Mouse (Mus musculus): ENCODE data around the gene Mnt. TPM values are rescaled to one million over a fixed set of nuclear protein-coding genes. Genes with fewer than 3 reads are reported as not detected.
"Not testable (repeated sequence)": the region's sequence is repeated elsewhere in the genome, so short reads cannot be mapped to it uniquely, and the experiment has no call there.

Gene Mnt
- polyA plus RNA-seq (2016; fragmentation: Nextera tagmentation; extraction: Ambion mirVana) = 6.4 TPM in 2 replicates

GRCm38 (mm10) chr11:74830256-74831161, at the start of gene Mnt:
Mnt (plus strand) TSS chr11:74830920.
- Histone ChIP-seq H3K27me3 (0 out of 2 replicates have a peak, but pooled peaks cover 3% of the 10 kb centered on the region), H3K9ac (peak within 1 kb of the TSS; percentile 76), H3K4me2 (replicated peaks) (peak within 1 kb of the TSS; percentile 82), H3K4me1 (peaks cover 31% of the 10 kb centered on the region), H3K36me3 (no peaks in the 10 kb centered on the region), H3K9me3 (no peaks in the 10 kb centered on the region), H3K27ac (peak within 1 kb of the TSS; percentile 90), H3K4me3 (peak within 1 kb of the TSS; percentile 83)
- peak; percentile 89 for ATAC-seq (ENCODE audit: insufficient number of reproducible peaks, insufficient read depth, low FRiP score, low TSS enrichment)
- under 1% methylated on average over 70 of the region's 70 CpGs for WGBS

- Histone ChIP-seq H3K4me1 (no peaks in the 10 kb centered on the region), H3K9ac (no peak overlapping the region), H3K4me2 (replicated peaks) (no peak overlapping the region), H3K27me3 (no peaks in the 10 kb centered on the region), H3K9me3 (no peaks in the 10 kb centered on the region), H3K4me3 (no peak overlapping the region), H3K36me3 (peaks cover 75% of the 10 kb centered on the region), H3K27ac (no peak overlapping the region)
- 94% methylated on average over 4 of the region's 4 CpGs for WGBS
- ATAC-seq (ENCODE audit: insufficient number of reproducible peaks, insufficient read depth, low FRiP score, low TSS enrichment) = no peak
These were observed 37.8 kb upstream of the Mnt start for GRCm38 (mm10) chr11:74792874-74793273.

GRCm38 (mm10) chr11:74800658-74801057, 30.1 kb upstream of the Mnt start:
- no peaks in the 10 kb centered on the region for H3K9me3 ChIP-seq
- no peak overlapping the region for H3K9ac ChIP-seq
- 85% methylated on average over 4 of the region's 4 CpGs for WGBS
- no peaks in the 10 kb centered on the region for H3K4me1 ChIP-seq
- no peak overlapping the region for H3K4me2 ChIP-seq (replicated peaks)
- no peak overlapping the region for H3K4me3 ChIP-seq
- no peak for ATAC-seq (ENCODE audit: insufficient number of reproducible peaks, insufficient read depth, low FRiP score, low TSS enrichment)
- no peaks in the 10 kb centered on the region for H3K27me3 ChIP-seq
- no peak overlapping the region for H3K27ac ChIP-seq
- H3K36me3 ChIP-seq = peaks cover 54% of the 10 kb centered on the region

DNA sequence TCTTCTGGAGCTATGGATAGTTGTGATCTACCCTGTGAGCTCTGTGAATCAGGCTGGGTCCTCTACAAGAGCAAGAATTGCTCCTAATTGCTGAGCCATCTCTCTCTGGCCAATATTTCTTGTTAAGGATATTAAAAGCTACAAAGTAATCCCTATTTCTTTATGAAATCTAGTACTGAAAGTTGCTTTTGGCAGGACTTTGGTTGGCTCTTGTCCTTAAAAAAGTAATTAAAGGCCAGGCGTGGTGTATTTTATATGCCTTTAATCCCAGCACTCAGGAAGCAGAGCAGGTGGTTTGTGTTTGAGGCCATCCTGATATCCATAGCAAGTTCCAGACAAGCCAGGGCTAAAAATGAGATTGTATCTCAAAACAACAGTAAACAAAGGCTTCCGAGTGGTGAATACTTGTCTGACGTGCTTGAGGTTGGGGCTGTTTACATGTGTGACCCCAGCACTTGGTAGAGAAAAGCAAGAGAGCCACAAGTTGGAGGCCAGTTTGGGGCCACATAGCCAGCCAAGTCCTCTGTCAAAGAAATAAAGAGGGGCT, 26.6 kb upstream of the Mnt start:
- Histone ChIP-seq H3K4me3 (no peak overlapping the region), H3K4me2 (replicated peaks) (no peak overlapping the region), H3K4me1 (no peaks in the 10 kb centered on the region), H3K36me3 (peaks cover 52% of the 10 kb centered on the region), H3K9ac (no peak overlapping the region), H3K9me3 (no peaks in the 10 kb centered on the region), H3K27me3 (no peaks in the 10 kb centered on the region), H3K27ac (no peak overlapping the region)
- ATAC-seq (ENCODE audit: insufficient number of reproducible peaks, insufficient read depth, low FRiP score, low TSS enrichment) = no peak
- WGBS = 77% methylated on average over 3 of the region's 3 CpGs

GRCm38 (mm10) chr11:74807246-74807882, 23.4 kb upstream of the Mnt start:
- no peak for ATAC-seq (ENCODE audit: insufficient number of reproducible peaks, insufficient read depth, low FRiP score, low TSS enrichment)
- Histone ChIP-seq H3K27me3 (no peaks in the 10 kb centered on the region), H3K27ac (no peak overlapping the region), H3K36me3 (peaks cover 49% of the 10 kb centered on the region), H3K9me3 (no peaks in the 10 kb centered on the region), H3K4me2 (replicated peaks) (no peak overlapping the region), H3K9ac (no peak overlapping the region), H3K4me1 (no peaks in the 10 kb centered on the region), H3K4me3 (no peak overlapping the region)
- WGBS = 91% methylated on average over 6 of the region's 6 CpGs

DNA sequence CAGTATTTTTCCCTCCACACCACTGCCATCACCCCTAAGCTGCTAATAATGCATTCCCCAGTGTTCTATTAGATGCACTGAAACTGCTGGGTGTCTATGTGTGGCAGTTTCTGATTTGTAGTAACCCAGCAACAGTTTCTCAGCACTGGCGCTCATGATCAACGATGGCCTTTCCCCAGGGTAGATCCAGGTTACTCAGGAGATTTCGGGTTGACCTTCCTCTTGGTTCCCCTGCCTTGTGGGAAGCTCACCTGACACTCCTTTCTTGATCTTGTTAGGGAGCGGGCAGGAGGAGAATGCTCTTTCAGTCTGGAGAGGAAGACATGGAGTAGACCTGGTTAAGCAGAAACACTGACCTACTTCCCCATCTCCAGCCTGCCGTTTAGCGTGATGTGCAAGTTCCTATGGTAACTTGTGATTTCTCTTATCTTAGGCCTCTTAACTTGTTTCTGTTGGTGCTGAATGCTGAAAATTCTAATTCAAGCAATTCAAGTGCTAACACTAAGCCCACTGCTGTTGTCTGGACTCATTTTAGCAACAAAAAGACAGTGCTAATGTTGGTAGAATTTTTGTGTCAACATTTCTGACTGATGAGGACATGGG, 22.4 kb upstream of the Mnt start:
- no peaks in the 10 kb centered on the region for H3K9me3 ChIP-seq
- 95% methylated on average over 6 of the region's 6 CpGs for WGBS
- H3K4me3 ChIP-seq = no peak overlapping the region
- H3K9ac ChIP-seq = no peak overlapping the region
- H3K36me3 ChIP-seq = peaks cover 46% of the 10 kb centered on the region
- ATAC-seq (ENCODE audit: insufficient number of reproducible peaks, insufficient read depth, low FRiP score, low TSS enrichment) = no peak
- H3K4me1 ChIP-seq = no peaks in the 10 kb centered on the region
- no peaks in the 10 kb centered on the region for H3K27me3 ChIP-seq
- H3K4me2 ChIP-seq (replicated peaks) = no peak overlapping the region
- H3K27ac ChIP-seq = no peak overlapping the region

GRCm38 (mm10) chr11:74810134-74810533, 20.6 kb upstream of the Mnt start:
- Histone ChIP-seq H3K9me3 (no peaks in the 10 kb centered on the region), H3K4me1 (no peaks in the 10 kb centered on the region), H3K36me3 (peaks cover 41% of the 10 kb centered on the region), H3K27me3 (no peaks in the 10 kb centered on the region), H3K4me3 (no peak overlapping the region), H3K4me2 (replicated peaks) (no peak overlapping the region), H3K27ac (no peak overlapping the region), H3K9ac (no peak overlapping the region)
- ATAC-seq (ENCODE audit: insufficient number of reproducible peaks, insufficient read depth, low FRiP score, low TSS enrichment) = no peak

GRCm38 (mm10) chr11:74811027-74811426, 19.7 kb upstream of the Mnt start:
- WGBS = 88% methylated on average over 3 of the region's 3 CpGs
- H3K36me3 ChIP-seq = peaks cover 35% of the 10 kb centered on the region

DNA sequence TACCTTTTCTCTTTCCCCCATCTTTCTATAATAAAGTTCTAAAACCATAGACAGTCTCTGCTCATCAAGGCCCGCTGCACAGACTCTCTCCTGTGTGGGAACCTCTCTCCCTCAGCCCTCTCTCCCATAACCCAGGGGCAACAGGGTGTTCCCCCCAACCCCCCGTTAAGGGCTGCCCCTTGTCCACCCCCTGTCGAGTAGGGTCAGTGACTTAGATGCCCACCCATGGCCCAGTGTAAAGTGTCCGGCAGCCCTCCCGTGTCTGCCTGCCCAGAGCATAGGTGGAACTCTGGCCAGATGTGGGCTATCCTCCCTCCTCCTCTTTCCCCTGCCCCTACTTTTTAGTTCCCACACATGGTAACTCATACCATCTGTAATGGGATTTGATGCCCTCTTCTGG, 19.2 kb upstream of the Mnt start:
- WGBS = 88% methylated on average over 5 of the region's 5 CpGs
- Histone ChIP-seq H3K4me3 (no peak overlapping the region), H3K4me1 (no peaks in the 10 kb centered on the region), H3K4me2 (replicated peaks) (no peak overlapping the region), H3K36me3 (peaks cover 35% of the 10 kb centered on the region), H3K27me3 (no peaks in the 10 kb centered on the region), H3K9me3 (no peaks in the 10 kb centered on the region), H3K27ac (no peak overlapping the region), H3K9ac (no peak overlapping the region)
- ATAC-seq (ENCODE audit: insufficient number of reproducible peaks, insufficient read depth, low FRiP score, low TSS enrichment) = no peak

More at GRCm38 (mm10) chr11:74811027-74811426, 19.7 kb upstream of the Mnt start:
- H3K27me3 ChIP-seq; H3K4me2 ChIP-seq (replicated peaks); H3K4me1 ChIP-seq; ATAC-seq (ENCODE audit: insufficient number of reproducible peaks, insufficient read depth, low FRiP score, low TSS enrichment); H3K4me3 ChIP-seq; H3K27ac ChIP-seq; H3K9ac ChIP-seq; H3K9me3 ChIP-seq: not testable (repeated sequence)

DNA sequence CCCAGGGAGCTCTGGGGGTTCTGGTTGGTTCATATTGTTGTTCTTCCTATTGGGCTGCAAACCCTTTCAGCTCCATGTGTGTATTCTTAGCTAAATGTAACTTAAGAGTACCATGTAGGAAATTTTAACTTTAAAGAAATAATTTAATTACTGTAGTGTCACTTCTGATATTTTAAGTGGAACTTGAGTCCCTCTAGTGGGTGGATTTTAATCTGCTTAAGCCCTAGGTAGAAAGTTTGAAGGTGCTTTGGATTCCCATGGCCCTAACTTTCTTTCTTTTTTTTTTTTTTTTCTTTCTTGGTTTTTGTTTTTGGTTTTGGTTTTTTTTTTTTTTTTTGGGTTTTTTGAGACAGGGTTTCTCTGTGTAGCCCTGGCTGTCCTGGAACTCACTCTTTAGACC, 14.9 kb upstream of the Mnt start:
- ATAC-seq (ENCODE audit: insufficient number of reproducible peaks, insufficient read depth, low FRiP score, low TSS enrichment) = no peak
- Histone ChIP-seq H3K4me2 (replicated peaks) (no peak overlapping the region), H3K4me1 (no peaks in the 10 kb centered on the region), H3K4me3 (no peak overlapping the region), H3K9me3 (no peaks in the 10 kb centered on the region), H3K36me3 (peaks cover 32% of the 10 kb centered on the region), H3K27ac (no peak overlapping the region), H3K9ac (no peak overlapping the region), H3K27me3 (no peaks in the 10 kb centered on the region)

DNA sequence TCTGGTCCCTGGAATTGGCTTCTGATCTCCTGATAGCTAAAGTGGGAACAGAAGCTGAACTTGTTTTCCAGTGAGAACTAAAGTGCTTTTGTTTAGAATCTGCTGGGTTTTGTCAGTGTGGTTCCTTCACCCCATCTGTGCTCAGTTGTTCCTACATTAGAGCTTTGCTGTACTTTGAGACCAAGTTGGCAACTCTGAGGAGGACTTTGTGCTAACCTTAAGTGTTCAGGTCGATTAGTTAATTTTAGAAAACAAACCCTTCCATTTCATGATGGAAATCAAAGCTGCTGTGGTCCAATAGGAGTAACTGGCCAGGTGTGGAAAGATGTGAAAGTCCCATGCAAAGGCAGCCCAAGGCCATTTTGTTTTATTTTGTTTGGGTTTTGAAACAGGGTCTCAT, 9.8 kb upstream of the Mnt start:
- H3K27me3 ChIP-seq = no peaks in the 10 kb centered on the region
- ATAC-seq (ENCODE audit: insufficient number of reproducible peaks, insufficient read depth, low FRiP score, low TSS enrichment) = no peak
- peaks cover 33% of the 10 kb centered on the region for H3K36me3 ChIP-seq
- H3K4me2 ChIP-seq (replicated peaks) = no peak overlapping the region
- WGBS = 81% methylated on average over 1 of the region's 1 CpGs
- H3K9ac ChIP-seq = no peak overlapping the region
- no peak overlapping the region for H3K4me3 ChIP-seq
- H3K9me3 ChIP-seq = no peaks in the 10 kb centered on the region
- H3K4me1 ChIP-seq = no peaks in the 10 kb centered on the region
- no peak overlapping the region for H3K27ac ChIP-seq
